Mouse (Mus musculus): ENCODE data around the gene Pih1d1. TPM values are rescaled to one million over a fixed set of nuclear protein-coding genes. Genes with fewer than 3 reads are reported as not detected.

Gene Pih1d1
- total and polyA plus RNA-seq, 2 experiments from 2014 or later: 77.1 to 104 TPM

DNA sequence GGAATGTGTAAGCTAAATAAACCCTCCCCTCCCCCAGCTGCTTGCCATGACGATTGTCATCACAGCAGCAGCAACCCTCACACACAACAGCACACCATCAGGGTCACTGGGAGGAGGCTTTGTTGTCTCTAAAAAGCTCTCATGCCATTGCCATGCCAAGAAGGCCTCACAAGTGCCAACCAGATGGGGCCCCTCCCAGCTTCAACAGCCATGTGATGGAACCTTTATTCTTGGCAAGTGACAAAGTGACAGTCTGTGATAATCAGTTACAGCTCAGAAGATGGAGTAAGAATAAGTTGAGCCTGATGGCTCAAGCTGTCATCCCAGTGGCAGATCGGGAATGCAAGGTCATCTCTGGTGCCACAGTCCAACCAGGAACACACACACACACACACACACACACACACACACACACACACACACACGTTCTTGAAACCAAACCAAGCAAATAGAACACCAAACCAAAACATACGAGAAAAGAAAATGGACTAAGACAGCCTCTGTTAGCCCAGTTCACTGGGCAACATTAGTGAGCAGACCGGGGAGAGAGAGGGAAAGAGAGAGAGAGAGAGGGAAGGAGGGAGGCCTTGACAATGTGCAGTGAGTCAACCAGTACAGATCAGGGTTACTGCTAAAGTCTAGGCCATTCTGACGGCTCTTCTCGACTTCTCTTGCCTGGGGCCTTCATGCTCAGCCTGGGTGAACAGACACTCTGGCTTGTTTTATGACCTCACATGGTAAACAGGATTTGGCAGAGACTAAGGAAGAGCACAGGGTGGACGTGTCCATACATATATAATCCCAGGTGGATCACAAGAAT, 14.0 kb upstream of the Pih1d1 start:
- ATAC-seq (ENCODE audit: low FRiP score) (no peak), DNase-seq (ENCODE audit: low spot score) (peak; percentile 50)
- H3K9ac ChIP-seq (replicated peaks; ENCODE audit: low read length, poor library complexity, severe bottlenecking): no peak overlapping the region
- no peak for TF ChIP-seq CTCF (IDR thresholded peaks at IDR 0.05)
- H3K27ac ChIP-seq (ENCODE audit: low read depth, low read length): no peak overlapping the region
- H3K4me2 ChIP-seq (ENCODE audit: low read depth, low read length, poor library complexity, severe bottlenecking): no peak overlapping the region
- H3K27me3 ChIP-seq (ENCODE audit: insufficient read depth, low read length): no peaks in the 10 kb centered on the region
- no peaks in the 10 kb centered on the region for H3K9me3 ChIP-seq (ENCODE audit: low read length)
- H3K4me3 ChIP-seq (ENCODE audit: low read depth, low read length): no peak overlapping the region
- WGBS: 85% methylated on average over 8 of the region's 8 CpGs
- H3K4me1 ChIP-seq (ENCODE audit: insufficient read depth, low read length): no peaks in the 10 kb centered on the region
- H3K36me3 ChIP-seq (ENCODE audit: insufficient read depth, low read length): no peaks in the 10 kb centered on the region

- 86% methylated on average over 3 of the region's 3 CpGs for WGBS
- ATAC-seq (ENCODE audit: low FRiP score): no peak
Measured at GRCm38 (mm10) chr7:45141319-45141718, 12.8 kb upstream of the Pih1d1 start.

GRCm38 (mm10) chr7:45141914-45142313, 12.2 kb upstream of the Pih1d1 start:
- no peak overlapping the region for H3K9ac ChIP-seq (replicated peaks; ENCODE audit: low read length, poor library complexity, severe bottlenecking)
- no peak overlapping the region for H3K4me2 ChIP-seq (ENCODE audit: low read depth, low read length, poor library complexity, severe bottlenecking)
- H3K4me3 ChIP-seq (ENCODE audit: low read depth, low read length): no peak overlapping the region
- H3K27ac ChIP-seq (ENCODE audit: low read depth, low read length): no peak overlapping the region
- 92% methylated on average over 5 of the region's 5 CpGs for WGBS
- no peaks in the 10 kb centered on the region for H3K27me3 ChIP-seq (ENCODE audit: insufficient read depth, low read length)
- H3K4me1 ChIP-seq (ENCODE audit: insufficient read depth, low read length): no peaks in the 10 kb centered on the region
- TF ChIP-seq CTCF (IDR thresholded peaks at IDR 0.05): no peak
- H3K36me3 ChIP-seq (ENCODE audit: insufficient read depth, low read length): peaks cover 3% of the 10 kb centered on the region; the same call in 1 of the 2 replicates
- DNase-seq (ENCODE audit: low spot score): no peak
- no peaks in the 10 kb centered on the region for H3K9me3 ChIP-seq (ENCODE audit: low read length)
- no peak for ATAC-seq (ENCODE audit: low FRiP score)

More at GRCm38 (mm10) chr7:45141319-45141718, 12.8 kb upstream of the Pih1d1 start:
- Histone ChIP-seq H3K27me3 (ENCODE audit: insufficient read depth, low read length) (no peaks in the 10 kb centered on the region), H3K36me3 (ENCODE audit: insufficient read depth, low read length) (peaks cover 3% of the 10 kb centered on the region; the same call in 1 of the 2 replicates), H3K27ac (ENCODE audit: low read depth, low read length) (no peak overlapping the region), H3K9ac (replicated peaks; ENCODE audit: low read length, poor library complexity, severe bottlenecking) (no peak overlapping the region), H3K4me1 (ENCODE audit: insufficient read depth, low read length) (no peaks in the 10 kb centered on the region), H3K4me2 (ENCODE audit: low read depth, low read length, poor library complexity, severe bottlenecking) (no peak overlapping the region), H3K9me3 (ENCODE audit: low read length) (no peaks in the 10 kb centered on the region), H3K4me3 (ENCODE audit: low read depth, low read length) (no peak overlapping the region)
- DNase-seq (ENCODE audit: low spot score): no peak
- no peak for TF ChIP-seq CTCF (IDR thresholded peaks at IDR 0.05)

GRCm38 (mm10) chr7:45144368-45145174, 9.5 kb upstream of the Pih1d1 start:
- ATAC-seq (ENCODE audit: low FRiP score): no peak

DNA sequence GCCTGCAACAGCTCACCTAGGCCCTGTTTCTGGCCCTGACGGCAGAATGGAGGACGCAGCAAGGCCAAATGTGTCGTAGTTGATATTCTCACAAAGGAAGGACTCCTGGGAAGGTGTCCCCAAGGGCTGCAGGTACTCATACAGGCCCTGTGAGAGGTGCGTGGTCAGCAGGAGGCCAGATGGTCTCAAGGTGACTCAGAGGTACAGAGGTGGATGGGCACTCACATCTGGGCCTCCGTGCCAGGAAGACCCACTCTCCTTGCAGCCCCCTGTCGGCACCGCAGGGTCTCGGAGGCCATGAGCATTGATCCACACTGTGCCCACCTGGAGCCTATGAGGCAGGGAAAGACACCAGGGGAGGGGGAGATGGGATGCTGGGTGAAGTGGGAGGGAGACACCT, 8.6 kb upstream of the Pih1d1 start:
- ATAC-seq (ENCODE audit: low FRiP score) (no peak), DNase-seq (ENCODE audit: low spot score) (no peak)
- H3K27ac ChIP-seq (ENCODE audit: low read depth, low read length): no peak overlapping the region
- no peak overlapping the region for H3K4me3 ChIP-seq (ENCODE audit: low read depth, low read length)
- H3K9ac ChIP-seq (replicated peaks; ENCODE audit: low read length, poor library complexity, severe bottlenecking): no peak overlapping the region
- H3K36me3 ChIP-seq (ENCODE audit: insufficient read depth, low read length): peaks cover 5% of the 10 kb centered on the region; the same call in 1 of the 2 replicates
- 97% methylated on average over 8 of the region's 8 CpGs for WGBS
- no peaks in the 10 kb centered on the region for H3K4me1 ChIP-seq (ENCODE audit: insufficient read depth, low read length)
- H3K27me3 ChIP-seq (ENCODE audit: insufficient read depth, low read length): no peaks in the 10 kb centered on the region
- no peak for TF ChIP-seq CTCF (IDR thresholded peaks at IDR 0.05)
- no peaks in the 10 kb centered on the region for H3K9me3 ChIP-seq (ENCODE audit: low read length)
- no peak overlapping the region for H3K4me2 ChIP-seq (ENCODE audit: low read depth, low read length, poor library complexity, severe bottlenecking)

More at GRCm38 (mm10) chr7:45144368-45145174, 9.5 kb upstream of the Pih1d1 start:
- Histone ChIP-seq H3K9ac (replicated peaks; ENCODE audit: low read length, poor library complexity, severe bottlenecking) (0 out of 2 replicates have a peak overlapping the region, but pooled peaks have one; percentile 9), H3K27ac (ENCODE audit: low read depth, low read length) (no peak overlapping the region), H3K27me3 (ENCODE audit: insufficient read depth, low read length) (no peaks in the 10 kb centered on the region), H3K4me3 (ENCODE audit: low read depth, low read length) (no peak overlapping the region), H3K4me1 (ENCODE audit: insufficient read depth, low read length) (no peaks in the 10 kb centered on the region), H3K36me3 (ENCODE audit: insufficient read depth, low read length) (peaks cover 5% of the 10 kb centered on the region; the same call in 1 of the 2 replicates), H3K9me3 (ENCODE audit: low read length) (no peaks in the 10 kb centered on the region), H3K4me2 (ENCODE audit: low read depth, low read length, poor library complexity, severe bottlenecking) (no peak overlapping the region)
- no peak for TF ChIP-seq CTCF (IDR thresholded peaks at IDR 0.05)
- 89% methylated on average over 13 of the region's 13 CpGs for WGBS
- no peak for DNase-seq (ENCODE audit: low spot score)
